In genomic region chr4:53714051-53714814, GRCm38 (mm10) we compare ENCODE assay signal across 8 mouse cellular contexts. TPM values are rescaled to one million over a fixed set of nuclear protein-coding genes. Genes with fewer than 3 reads are reported as not detected.
DNase-seq lines count a peak whose midpoint lies in the region; ATAC-seq lines count a peak whose summit lies in the region.

No protein-coding gene starts in this region.

- peak; percentile 87 for ATAC-seq in erythroblast, adult 5-6 weeks (replicated peaks; ENCODE audit: low FRiP score, poor library complexity, severe bottlenecking)
- peak; percentile 94 for ATAC-seq in kidney, embryonic 15.5 days (replicated peaks; ENCODE audit: low FRiP score)
- ATAC-seq in monocyte, adult 5-6 weeks (replicated peaks; ENCODE audit: insufficient number of reproducible peaks, low FRiP score, low TSS enrichment, poor library complexity, severe bottlenecking) = peak; percentile 95

- H3K9me3 ChIP-seq in heart, embryonic 10.5 days = no peaks in the 10 kb centered on the region
- no peaks in the 10 kb centered on the region for H3K9me3 ChIP-seq in kidney, embryonic 15.5 days (replicated peaks)

- no peaks in the 10 kb centered on the region for H3K27me3 ChIP-seq in heart, embryonic 10.5 days (ENCODE audit: insufficient read depth, poor library complexity, severe bottlenecking)
- no peaks in the 10 kb centered on the region for H3K27me3 ChIP-seq in kidney, embryonic 15.5 days

- peak overlapping the region; percentile 90 for H3K4me2 ChIP-seq in kidney, embryonic 15.5 days

- peak; percentile 83 to 85 for DNase-seq in B cell, adult 2 months
- peak; percentile 98 for DNase-seq in brain, adult 2 months (ENCODE audit: low read depth, low spot score)
- DNase-seq in heart, embryonic 10.5 days (ENCODE audit: low spot score) = peak; percentile 95
- peak; percentile 90 for DNase-seq in liver
- peak; percentile 83 to 94 for DNase-seq in spleen, postnatal 4 days (ENCODE audit: low spot score in 2 of 2)

- H3K9ac ChIP-seq in kidney, embryonic 15.5 days = peak overlapping the region; percentile 85

- 3% methylated on average over 58 of the region's 58 CpGs for WGBS in heart, embryonic 10.5 days
- WGBS in kidney, embryonic 15.5 days = 1% methylated on average over 58 of the region's 58 CpGs

- peaks cover 9% of the 10 kb centered on the region; the same call in 1 of the 2 replicates for H3K4me1 ChIP-seq in heart, embryonic 10.5 days
- peaks cover 21% of the 10 kb centered on the region for H3K4me1 ChIP-seq in kidney, embryonic 15.5 days

- peak overlapping the region; percentile 92 for H3K4me3 ChIP-seq in heart, embryonic 10.5 days
- H3K4me3 ChIP-seq in kidney, embryonic 15.5 days (replicated peaks) = peak overlapping the region; percentile 87

- H3K27ac ChIP-seq in heart, embryonic 10.5 days = peak overlapping the region; percentile 95
- H3K27ac ChIP-seq in kidney, embryonic 15.5 days = peak overlapping the region; percentile 85

- no peaks in the 10 kb centered on the region for H3K36me3 ChIP-seq in heart, embryonic 10.5 days
- H3K36me3 ChIP-seq in kidney, embryonic 15.5 days = no peaks in the 10 kb centered on the region

RNA-seq across cellular contexts. Expression of gene Fktn, which starts 0.4 kb away (rescaled TPM):
- total RNA-seq in erythroblast, adult 5-6 weeks (2015; ENCODE audit: low replicate concordance) = 0.21 and 2.9 TPM in 2 replicates
- 0.85 and 1.8 TPM in 2 replicates for total RNA-seq in erythroblast, adult 5-6 weeks (2017; ENCODE audit: low replicate concordance)
- polyA plus RNA-seq in heart, embryonic 10.5 days (2016; fragmentation: Nextera tagmentation; extraction: Ambion mirVana) = 14.5 and 20.7 TPM in 2 replicates
- polyA plus RNA-seq in kidney, embryonic 15.5 days (2015; fragmentation: Nextera tagmentation; extraction: Ambion mirVana) = 19.1 and 19.2 TPM in 2 replicates
- total RNA-seq in monocyte, adult 5-6 weeks (2017) = 1.8 to 6.3 TPM (median 4.2 TPM) in 3 replicates

Comparison
In these comparisons a context has a peak if more than half of its experiments do, and no peak if none do; other contexts are left out.
1. Peak in every context shown above with its lines: DNase-seq, ATAC-seq, H3K4me3 ChIP-seq and H3K27ac ChIP-seq.